ENCODE assay signal across 31 mouse cellular contexts in the genomic region with DNA sequence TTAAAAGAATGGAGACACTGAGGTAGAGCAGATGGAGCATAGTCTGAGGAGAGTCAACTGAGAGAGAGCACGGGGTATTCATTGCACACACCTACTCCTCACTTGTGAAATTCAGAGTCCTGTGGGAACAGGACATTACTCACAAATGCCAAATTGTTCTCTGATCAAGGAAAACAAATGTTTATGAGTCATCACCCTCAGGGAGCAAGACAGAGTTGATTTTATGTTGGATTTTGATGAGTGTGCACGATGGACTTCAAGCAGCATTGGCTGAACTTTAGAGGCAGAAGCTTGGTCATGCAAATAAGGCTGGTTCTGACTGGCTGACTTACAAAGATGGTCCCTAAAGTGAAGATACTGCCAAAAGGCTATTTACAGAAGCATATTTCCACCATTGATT.
DNase-seq lines count a peak whose midpoint lies in the region; ATAC-seq lines count a peak whose summit lies in the region.
"Had no signal": no experiment of that assay in that cellular context is flagged by ENCODE, and none has a peak within 500 bp of the region (broad histone marks: within the 10 kb centered on the region; RNA-seq: fewer than 3 reads in every experiment).

No protein-coding gene starts in this region.

- ATAC-seq in embryonic facial prominence, embryonic 14.5 days (ENCODE audit: low read depth): no peak
- ATAC-seq in forebrain, embryonic 12.5 days (ENCODE audit: low FRiP score): no peak
- ATAC-seq: CD4-positive, CD25-positive, alpha-beta regulatory T cell, adult 4 months; forebrain, embryonic 13.5 days; hindbrain, embryonic 16.5 days; liver, embryonic 12.5 days; liver, postnatal 0 days had no signal

- no peak overlapping the region for H3K4me2 ChIP-seq in embryonic facial prominence, embryonic 14.5 days (ENCODE audit: low read depth, low read length)
- no peak overlapping the region for H3K4me2 ChIP-seq in forebrain, embryonic 12.5 days
- H3K4me2 ChIP-seq: embryonic facial prominence, embryonic 13.5 days; forebrain, embryonic 13.5 days; heart, embryonic 13.5 days; liver, embryonic 12.5 days; midbrain, embryonic 11.5 days; neural tube, embryonic 13.5 days had no signal

- WGBS in embryonic facial prominence, embryonic 14.5 days: 63% methylated on average over 2 of the region's 2 CpGs
- WGBS in embryonic facial prominence, embryonic 10.5 days: 80% methylated on average over 2 of the region's 2 CpGs
- 77% methylated on average over 2 of the region's 2 CpGs for WGBS in forebrain, embryonic 12.5 days

- no peak overlapping the region for H3K9ac ChIP-seq in embryonic facial prominence, embryonic 14.5 days (ENCODE audit: low read depth, low read length)
- H3K9ac ChIP-seq in forebrain, embryonic 12.5 days: no peak overlapping the region
- H3K9ac ChIP-seq: embryonic facial prominence, embryonic 13.5 days; forebrain, embryonic 13.5 days; heart, embryonic 13.5 days; liver, embryonic 12.5 days; liver, postnatal 0 days; neural tube, embryonic 13.5 days had no signal

- H3K27me3 ChIP-seq in embryonic facial prominence, embryonic 14.5 days (replicated peaks; ENCODE audit: control insufficient read depth, insufficient read depth, low read length): no peaks in the 10 kb centered on the region; the same call in 1 of the 2 replicates
- no peaks in the 10 kb centered on the region for H3K27me3 ChIP-seq in embryonic facial prominence, embryonic 10.5 days (replicated peaks; ENCODE audit: low read depth, poor library complexity, severe bottlenecking)
- H3K27me3 ChIP-seq in forebrain, embryonic 12.5 days: no peaks in the 10 kb centered on the region
- H3K27me3 ChIP-seq: embryonic facial prominence, embryonic 13.5 days; forebrain, embryonic 13.5 days; heart, embryonic 13.5 days; liver, embryonic 12.5 days; neural tube, embryonic 13.5 days had no signal

- no peaks in the 10 kb centered on the region for H3K4me1 ChIP-seq in embryonic facial prominence, embryonic 14.5 days (ENCODE audit: control insufficient read depth, insufficient read depth, low read length)
- no peaks in the 10 kb centered on the region for H3K4me1 ChIP-seq in embryonic facial prominence, embryonic 10.5 days
- no peaks in the 10 kb centered on the region for H3K4me1 ChIP-seq in forebrain, embryonic 12.5 days
- H3K4me1 ChIP-seq: embryonic facial prominence, embryonic 13.5 days; forebrain, embryonic 13.5 days; heart, embryonic 13.5 days; liver, embryonic 12.5 days; neural tube, embryonic 13.5 days had no signal

- H3K9me3 ChIP-seq in embryonic facial prominence, embryonic 14.5 days (ENCODE audit: control insufficient read depth, low read length): no peaks in the 10 kb centered on the region
- H3K9me3 ChIP-seq in embryonic facial prominence, embryonic 10.5 days: no peaks in the 10 kb centered on the region
- H3K9me3 ChIP-seq in forebrain, embryonic 12.5 days: no peaks in the 10 kb centered on the region
- H3K9me3 ChIP-seq: embryonic facial prominence, embryonic 13.5 days; forebrain, embryonic 13.5 days; heart, embryonic 13.5 days; liver, embryonic 12.5 days; neural tube, embryonic 13.5 days had no signal

- intact Hi-C loops in heart, postnatal 14 days (cut with DNase I): no loop called here

- DNase-seq in embryonic facial prominence, embryonic 14.5 days (ENCODE audit: low spot score): peak; percentile 7
- DNase-seq in embryonic facial prominence, embryonic 10.5 days (ENCODE audit: low spot score): no peak
- peak; percentile 4 to 5 for DNase-seq in heart, adult 9 months (ENCODE audit: low spot score in 2 of 2)
- no peak for DNase-seq in heart, postnatal 14 days
- DNase-seq in Muller cell, postnatal 12 days (ENCODE audit: inconsistent ontology term): peak; percentile 97
- DNase-seq in gonadal fat pad, adult 2 months (ENCODE audit: low read depth): peak; percentile 92
- DNase-seq in thymus, postnatal 36 days: no peak
- DNase-seq: adrenal gland, postnatal 36 days; cerebellum, adult 8-10 months; embryo, embryonic 11 days; gastrocnemius, postnatal 25 days; heart, postnatal 10 days; kidney, adult 18-20 months; kidney, postnatal 36 days; left cerebral cortex, postnatal 4 days; liver, postnatal 0 days; lung, postnatal 36 days; right cerebral cortex, postnatal 25 days; spleen, adult 18-20 months; thymus, postnatal 14 days had no signal

- no peaks in the 10 kb centered on the region for H3K36me3 ChIP-seq in embryonic facial prominence, embryonic 14.5 days (ENCODE audit: control insufficient read depth, insufficient read depth, low read length)
- H3K36me3 ChIP-seq in embryonic facial prominence, embryonic 10.5 days (replicated peaks): no peaks in the 10 kb centered on the region
- H3K36me3 ChIP-seq in forebrain, embryonic 12.5 days (replicated peaks): no peaks in the 10 kb centered on the region
- H3K36me3 ChIP-seq: embryonic facial prominence, embryonic 13.5 days; heart, embryonic 13.5 days; liver, embryonic 12.5 days; neural tube, embryonic 13.5 days had no signal

- no peak overlapping the region for H3K4me3 ChIP-seq in embryonic facial prominence, embryonic 14.5 days (ENCODE audit: low read depth, low read length)
- no peak overlapping the region for H3K4me3 ChIP-seq in embryonic facial prominence, embryonic 10.5 days
- H3K4me3 ChIP-seq in forebrain, embryonic 12.5 days (replicated peaks): no peak overlapping the region
- H3K4me3 ChIP-seq: embryonic facial prominence, embryonic 13.5 days; erythroblast, embryonic 14.5 days; forebrain, embryonic 13.5 days; heart, embryonic 13.5 days; layer of hippocampus, adult 2 months; liver, embryonic 12.5 days; neural tube, embryonic 13.5 days had no signal

- no peak overlapping the region for H3K27ac ChIP-seq in embryonic facial prominence, embryonic 14.5 days (replicated peaks; ENCODE audit: low read depth, low read length)
- no peak overlapping the region for H3K27ac ChIP-seq in embryonic facial prominence, embryonic 10.5 days (replicated peaks)
- no peak overlapping the region for H3K27ac ChIP-seq in forebrain, embryonic 12.5 days
- H3K27ac ChIP-seq: embryonic facial prominence, embryonic 13.5 days; forebrain, embryonic 13.5 days; heart, embryonic 13.5 days; layer of hippocampus, adult 2 months; liver, embryonic 12.5 days; neural tube, embryonic 13.5 days had no signal

Comparison
In these comparisons a context has a peak if more than half of its experiments do, and no peak if none do; other contexts are left out.
1. DNase-seq: peak in embryonic facial prominence, embryonic 14.5 days (single experiment), heart, adult 9 months (2 of 2), Muller cell, postnatal 12 days (single experiment) and gonadal fat pad, adult 2 months (single experiment); none in embryonic facial prominence, embryonic 10.5 days (single experiment), heart, postnatal 14 days (0 of 2) and thymus, postnatal 36 days (0 of 2).